Mouse (Mus musculus) kidney, adult 2 months (tissue): ENCODE measurements at regions not wholly inside any gene's neighbourhood (a gene's known extent, or its start where the extent isn't known, plus 50 kb on each side); places are given as distances from the start of the nearest gene placed in this dataset.

ENCODE experiments used
- CTCF ChIP-seq: fragments of 200-500 bp; conservative IDR thresholded peaks from 2 replicates; pipeline ENCODE4 v1.5.1; 2011; ENCODE audit warnings: low read depth, mild to moderate bottlenecking, control low read depth, low read length, moderate library complexity, mixed read lengths; ENCODE audit not compliant: insufficient read depth, insufficient read length
- POLR2A ChIP-seq: fragments of 200-500 bp; IDR thresholded peaks from one replicate; pipeline ENCODE4 v1.6.1; 2011; ENCODE audit warnings: low read depth, low read length, control low read depth

GRCm38 (mm10) chr3:35253861-35254260 lies 500.0 kb upstream of the Atp11b start:
- TF ChIP-seq CTCF (no peak), POLR2A (no peak)
